Mouse (Mus musculus): ENCODE measurements around the gene Pdzrn3.

Pdzrn3 gene

DNA sequence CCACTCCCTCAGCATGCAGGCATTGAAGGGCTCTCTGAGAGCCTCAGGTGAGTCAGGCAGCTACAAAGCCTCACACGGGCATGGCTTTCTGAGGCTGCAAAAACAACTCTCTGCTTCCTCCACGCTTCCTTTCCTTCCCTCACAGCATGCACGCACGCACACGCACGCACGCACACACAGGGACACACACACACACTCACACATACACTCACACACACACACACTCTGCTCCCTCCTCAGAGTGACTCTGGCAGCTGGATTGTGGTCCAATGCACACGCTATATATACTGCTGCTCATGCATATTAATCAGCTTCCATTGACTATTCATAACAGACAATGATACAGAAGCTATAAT is 178.8 kb downstream of the Pdzrn3 start:
- DNase-seq (ENCODE audit: low read depth, low spot score) = no peak

DNA sequence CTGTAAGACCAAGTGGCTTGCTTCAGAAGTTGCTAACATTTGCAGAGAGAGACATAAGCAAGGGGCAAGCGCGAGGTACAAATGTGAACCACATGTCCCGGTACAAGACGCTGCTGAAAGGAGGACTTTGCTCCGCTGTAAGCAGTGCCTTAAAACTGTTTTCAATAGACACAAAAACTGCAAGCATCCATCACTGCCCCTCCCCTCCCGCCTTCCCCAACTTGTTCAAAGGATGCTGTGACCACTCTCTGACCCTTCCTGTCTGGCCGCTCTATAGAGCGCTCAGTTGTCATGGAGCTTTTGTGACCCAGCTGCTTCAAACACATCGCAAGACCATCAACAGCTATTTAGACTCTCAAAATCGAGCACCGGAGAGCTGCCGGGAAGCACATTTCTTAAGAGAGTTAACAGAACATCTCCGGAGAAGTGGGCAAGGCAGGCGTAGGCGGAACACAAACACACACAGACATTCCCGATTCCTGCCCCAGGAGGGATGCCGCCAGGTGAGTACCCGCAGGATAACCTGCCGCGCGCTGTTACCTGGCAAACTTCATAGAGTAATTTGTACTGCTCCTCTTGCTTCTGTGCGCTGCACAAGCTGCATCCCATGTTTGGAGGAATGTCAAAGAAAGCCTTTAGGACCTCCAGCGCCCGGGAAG is 179.3 kb downstream of the Pdzrn3 start:
- no peak for DNase-seq (ENCODE audit: low read depth, low spot score)

DNA sequence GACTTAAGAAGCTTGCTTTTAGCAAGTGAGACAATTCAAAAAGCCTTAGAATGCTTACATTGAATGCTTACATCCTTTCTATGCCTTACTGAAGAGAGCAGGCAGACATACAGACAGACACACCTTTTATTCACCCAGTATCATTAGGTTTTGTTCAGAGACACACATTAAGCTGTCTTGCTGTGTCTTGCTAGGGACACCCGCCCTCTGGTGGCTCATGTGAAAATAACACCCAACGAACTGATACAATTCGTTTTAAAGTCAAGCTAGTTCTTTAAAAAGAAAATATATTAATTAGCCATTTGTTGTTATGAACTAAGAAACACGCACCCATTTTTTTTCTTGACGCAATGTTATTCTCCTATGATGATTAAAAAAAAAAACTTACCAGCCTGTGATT is 180.1 kb downstream of the Pdzrn3 start:
- peak; percentile 39 for DNase-seq (ENCODE audit: low read depth, low spot score)

DNA sequence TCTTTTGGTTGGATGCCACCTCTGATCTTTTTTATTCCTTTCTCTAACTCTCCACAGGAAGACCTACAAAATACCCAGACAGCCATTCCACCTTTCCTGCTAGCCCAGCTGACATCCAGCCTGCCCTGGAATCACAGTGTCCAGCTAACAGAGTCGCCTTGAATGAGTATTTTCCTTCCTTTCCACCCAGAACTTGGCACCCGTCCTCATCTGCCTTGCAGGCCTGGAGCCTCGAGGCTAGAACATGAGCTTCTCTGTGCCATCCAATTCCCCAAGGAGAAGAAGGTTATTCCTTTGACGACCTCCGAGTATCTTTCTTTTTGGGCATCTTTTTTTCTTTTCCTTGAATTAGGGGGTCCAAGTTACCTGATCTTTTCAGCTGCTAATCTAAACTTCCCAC is 181.8 kb downstream of the Pdzrn3 start:
- no peak for DNase-seq (ENCODE audit: low read depth, low spot score)

DNA sequence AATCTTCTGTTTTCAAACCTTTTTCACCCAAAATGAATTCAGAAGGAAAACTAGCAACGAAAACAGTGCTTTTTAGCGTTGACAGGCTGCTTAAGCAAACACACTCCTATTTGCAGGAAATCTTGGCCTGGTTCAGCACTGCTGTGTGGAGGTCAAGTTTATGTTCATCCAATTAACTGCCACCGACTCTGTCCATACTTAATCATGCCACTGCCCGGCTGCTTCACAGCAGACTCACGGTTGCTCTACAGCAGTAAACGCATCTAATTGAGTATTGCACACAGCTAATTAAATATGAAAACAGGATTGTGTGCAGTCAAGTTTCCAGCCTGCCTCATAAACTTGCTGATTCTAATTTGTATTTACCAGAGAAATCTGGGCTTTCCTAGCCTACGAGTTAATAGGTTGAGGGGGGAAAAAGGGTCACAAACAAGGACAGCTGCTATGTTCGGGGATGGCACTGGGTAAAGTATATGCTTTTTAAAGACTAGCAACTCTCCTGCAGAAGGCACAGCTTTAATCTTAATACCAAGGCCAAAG is 183.2 kb downstream of the Pdzrn3 start:
- no peak for DNase-seq (ENCODE audit: low read depth, low spot score)

DNA sequence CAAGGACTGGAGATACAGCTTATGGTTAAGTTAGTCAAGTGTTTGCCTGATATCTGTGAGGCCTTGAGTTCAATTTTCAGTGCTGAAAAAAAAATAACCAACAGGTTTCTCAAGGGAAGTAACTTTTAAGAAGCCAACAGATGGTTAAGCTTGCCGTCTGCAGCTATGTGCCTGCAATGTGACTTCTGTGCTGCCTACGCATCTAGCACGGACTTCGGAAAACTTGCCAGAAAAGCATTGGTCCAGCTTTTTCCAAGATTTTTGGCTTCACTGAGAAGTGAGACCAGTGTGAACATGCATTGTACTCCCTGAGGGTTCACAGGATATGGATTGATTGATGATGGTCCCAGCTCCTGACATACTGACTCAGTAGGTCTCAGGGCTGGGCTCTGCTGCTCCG is 186.1 kb downstream of the Pdzrn3 start:
- no peak for DNase-seq (ENCODE audit: low read depth, low spot score)

DNA sequence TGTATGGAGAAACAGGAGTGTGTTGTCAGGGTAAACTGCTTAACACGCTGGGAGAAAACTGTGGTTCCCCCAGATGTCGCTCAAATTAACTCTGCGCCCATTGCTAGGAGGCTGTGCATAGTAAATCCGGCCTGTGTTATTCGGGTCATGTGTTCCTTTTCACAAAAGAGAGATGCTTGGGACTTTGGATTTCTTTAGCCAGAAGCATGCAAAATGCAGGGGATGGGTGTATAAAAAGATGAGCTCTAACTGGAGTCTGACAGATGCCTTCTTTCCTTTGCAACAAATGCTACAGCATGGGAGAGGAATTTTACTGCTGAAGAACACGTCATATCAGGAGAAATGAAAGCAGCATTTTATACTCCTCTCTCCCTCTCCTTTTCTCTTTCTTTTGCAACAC is 190.4 kb downstream of the Pdzrn3 start:
- DNase-seq (ENCODE audit: low read depth, low spot score) = no peak

DNA sequence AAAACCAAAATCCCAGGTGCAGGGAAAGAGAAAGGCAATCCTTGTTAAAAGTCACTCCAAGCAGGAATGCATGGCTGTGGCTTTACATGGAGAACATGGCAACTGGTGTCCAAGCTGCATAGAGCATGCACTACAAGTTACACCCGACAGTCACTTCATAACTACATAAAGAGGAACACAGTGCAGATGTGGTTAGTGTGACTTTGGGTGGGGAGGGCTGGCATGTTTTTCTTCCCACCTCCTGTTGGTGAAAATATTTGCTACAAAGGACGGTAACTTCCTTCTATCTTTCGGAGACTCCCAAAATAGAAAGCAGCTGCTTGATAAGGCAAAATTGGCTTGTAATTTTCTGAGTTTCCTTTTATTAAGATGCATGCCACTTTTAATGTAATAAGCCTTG is 190.8 kb downstream of the Pdzrn3 start:
- DNase-seq (ENCODE audit: low read depth, low spot score) = no peak

DNA sequence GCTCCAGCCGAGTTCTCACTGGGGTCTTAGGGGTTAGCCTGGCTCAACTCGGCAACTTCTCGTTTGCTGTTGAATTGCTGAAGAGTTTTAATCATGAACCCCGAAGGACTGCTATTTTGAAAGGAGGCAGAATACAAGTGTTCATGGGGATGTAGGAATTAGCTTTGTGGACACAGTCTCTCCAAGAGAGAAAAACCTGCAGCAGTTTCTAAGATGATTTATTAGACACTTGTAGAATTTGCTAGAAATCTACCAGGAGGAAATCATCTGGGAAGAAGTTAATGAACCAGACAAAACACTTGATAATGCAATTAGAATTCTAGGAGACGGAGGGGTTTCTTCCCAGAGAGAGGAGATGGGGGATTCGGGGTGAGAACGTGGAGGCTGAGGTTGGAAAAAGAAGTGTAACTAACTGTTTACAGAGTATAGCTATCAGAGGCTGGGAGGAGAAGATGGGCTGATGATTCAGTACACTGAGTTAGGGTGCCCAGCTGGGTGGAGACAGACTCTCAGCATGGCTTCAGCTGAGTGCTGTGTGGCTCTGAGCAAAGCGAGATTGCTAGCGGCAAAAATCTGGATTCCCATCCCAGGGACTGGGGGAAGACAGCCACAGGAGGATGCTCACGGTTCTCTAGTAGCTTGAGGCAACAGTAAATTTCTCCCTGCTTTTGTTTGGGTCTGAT is 193.5 kb downstream of the Pdzrn3 start:
- DNase-seq (ENCODE audit: low read depth, low spot score) = no peak

DNA sequence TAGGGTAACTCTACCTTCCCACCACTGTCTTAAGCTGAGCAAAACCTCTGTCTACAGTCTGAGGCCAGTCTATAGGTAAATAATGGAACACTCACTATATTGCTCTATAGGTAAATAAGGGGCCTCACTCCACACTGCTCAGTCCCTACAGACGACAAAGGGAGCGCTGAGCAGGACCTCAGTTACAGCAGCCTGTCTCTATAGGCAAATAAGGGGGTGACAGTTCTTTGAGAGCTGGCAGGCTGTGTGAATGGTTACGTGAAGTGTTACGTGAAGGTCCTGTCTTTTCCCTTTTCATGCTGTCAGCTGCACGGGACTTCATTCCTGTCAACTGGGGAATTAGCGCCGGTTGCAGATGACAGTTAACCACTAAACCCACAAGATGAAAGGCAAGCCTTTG is 207.0 kb downstream of the Pdzrn3 start:
- no peak for DNase-seq (ENCODE audit: low read depth, low spot score)

DNA sequence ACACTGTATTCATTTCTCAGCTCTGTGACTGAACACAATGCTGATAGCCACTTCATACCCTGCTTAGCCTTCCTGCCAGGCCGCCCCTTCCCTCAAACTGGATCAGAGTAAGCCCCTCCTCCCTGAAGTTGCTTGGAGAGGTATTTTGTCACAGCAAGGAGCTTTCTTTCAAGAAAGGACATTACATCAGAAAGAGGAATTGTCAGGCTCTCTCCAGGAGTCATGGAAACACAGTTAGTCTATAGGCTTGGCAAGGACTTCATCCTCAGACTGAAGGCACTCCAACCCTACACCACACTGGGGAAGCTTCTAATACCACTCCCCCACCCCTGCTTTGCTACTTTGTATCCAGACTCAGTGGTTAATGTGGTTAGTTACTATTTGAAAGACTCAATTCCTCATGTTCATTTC is 224.2 kb downstream of the Pdzrn3 start:
- no peak for DNase-seq (ENCODE audit: low read depth, low spot score)

DNA sequence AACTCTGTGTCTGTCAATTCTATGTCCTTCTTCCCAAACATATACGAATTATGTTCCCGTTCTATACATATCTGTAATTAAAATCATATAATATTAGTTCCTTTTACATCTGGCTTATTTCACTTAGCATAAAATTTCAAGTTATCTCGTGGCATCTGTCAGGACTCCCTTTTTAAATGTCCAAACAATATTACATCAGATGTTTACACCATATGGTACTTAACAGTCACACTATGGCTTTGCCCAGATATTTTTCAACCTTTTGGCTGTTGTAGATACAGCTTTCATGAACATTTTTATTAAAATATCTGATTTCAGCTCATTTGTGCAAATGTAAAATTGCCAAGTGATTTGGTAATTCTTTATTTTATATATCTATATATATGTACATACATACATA is 242.3 kb downstream of the Pdzrn3 start:
- no peak for DNase-seq (ENCODE audit: low read depth, low spot score)

DNA sequence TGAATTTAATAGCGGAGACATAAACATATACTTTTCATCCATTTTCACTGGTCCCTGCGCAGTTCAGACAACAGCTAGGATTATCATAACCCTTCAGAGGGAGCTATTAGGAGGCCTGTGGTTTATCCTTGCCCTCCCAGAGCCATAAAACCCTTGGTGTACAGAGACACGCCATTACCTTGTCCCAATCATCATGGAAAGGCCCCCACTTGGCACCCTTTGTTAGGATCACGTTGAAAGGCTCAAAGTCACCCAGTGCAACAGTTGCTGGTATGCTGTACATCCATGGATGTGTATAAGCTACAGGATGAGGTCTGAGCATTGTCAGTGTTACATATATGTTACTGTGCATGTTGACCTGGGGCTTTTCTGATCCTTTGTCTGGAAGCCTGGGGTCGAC is 252.3 kb downstream of the Pdzrn3 start:
- DNase-seq (ENCODE audit: low read depth, low spot score) = no peak

DNA sequence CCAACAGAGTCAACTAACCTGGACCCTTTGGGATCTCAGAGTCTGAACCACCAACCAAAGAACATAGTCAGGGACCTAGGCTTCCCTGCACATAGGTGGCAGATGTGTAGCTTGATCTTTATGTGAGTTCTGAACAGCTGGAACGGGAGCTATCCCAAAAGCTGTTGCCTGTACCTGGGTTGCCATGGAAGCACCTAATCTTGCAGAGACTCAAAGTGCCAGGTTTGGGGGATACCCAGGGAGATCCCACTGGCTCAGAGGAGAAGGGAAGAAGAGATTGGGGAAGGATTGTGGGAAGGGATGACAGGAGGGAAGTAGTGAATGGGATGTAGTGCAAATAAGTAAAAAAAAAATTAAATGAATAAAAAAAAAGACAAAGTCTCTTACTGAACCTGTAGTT is 268.7 kb downstream of the Pdzrn3 start:
- no peak for DNase-seq (ENCODE audit: low read depth, low spot score)

DNA sequence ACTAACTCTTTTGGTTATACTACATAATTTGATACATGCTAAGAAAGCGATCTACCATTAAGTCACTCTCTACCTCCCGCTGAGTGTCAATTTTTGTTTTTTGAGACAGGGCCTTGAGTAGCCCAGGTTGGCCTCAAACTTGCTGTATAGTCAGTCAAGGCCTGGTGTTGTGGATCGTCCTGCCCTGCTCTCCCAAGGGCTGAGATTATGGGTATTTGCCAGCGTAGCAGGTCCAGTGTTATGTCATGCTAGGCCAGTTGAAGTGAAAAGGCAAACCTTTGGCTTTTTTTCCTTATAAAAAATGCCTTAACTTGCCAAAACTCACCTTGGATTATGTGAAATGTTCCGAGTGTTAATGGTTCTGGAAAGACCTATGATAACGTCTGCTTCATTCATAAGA is 274.2 kb downstream of the Pdzrn3 start:
- DNase-seq (ENCODE audit: low read depth, low spot score) = no peak

DNA sequence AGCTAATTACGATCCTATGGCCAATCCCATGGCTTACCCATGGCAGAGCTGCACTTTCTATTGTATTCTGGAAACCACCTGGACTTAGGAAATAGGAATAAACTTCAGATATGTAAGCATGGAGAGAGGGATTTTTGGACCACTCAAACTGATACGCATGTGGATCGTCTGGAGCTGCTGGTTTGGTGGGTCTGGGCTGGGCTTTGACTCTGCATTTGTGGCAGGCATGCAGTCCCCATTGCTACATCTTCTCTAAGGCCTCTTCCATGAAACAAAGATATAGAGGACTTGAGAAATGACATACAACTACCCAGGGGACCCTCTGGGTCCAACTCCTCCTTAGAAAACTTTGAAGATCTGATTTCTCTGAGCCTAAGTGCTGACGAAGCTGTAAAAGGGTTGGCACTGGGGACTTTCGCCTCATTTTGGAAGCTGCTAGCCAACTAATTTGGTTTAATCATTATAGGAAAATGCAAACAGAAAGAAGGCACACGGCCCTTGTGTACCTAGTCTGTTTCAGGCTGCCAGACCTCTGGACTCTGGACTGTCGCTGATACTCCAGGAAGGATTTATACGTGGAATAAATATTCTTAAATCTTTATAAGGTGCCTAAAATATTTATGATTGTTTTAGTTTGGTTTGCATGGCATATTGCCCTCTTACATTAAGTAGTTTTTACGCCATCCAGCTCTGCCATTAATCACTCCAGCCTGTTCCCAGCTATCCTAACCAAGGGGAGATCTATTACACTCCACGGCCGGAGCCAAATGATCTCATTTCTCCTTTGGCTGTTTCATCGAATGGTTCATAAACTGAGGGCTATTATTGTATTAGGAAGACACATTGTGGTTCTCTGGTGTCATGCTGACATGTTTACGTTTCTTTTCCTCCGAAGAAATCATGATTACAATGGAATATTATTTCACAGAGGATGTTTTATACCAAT is 275.7 kb downstream of the Pdzrn3 start:
- DNase-seq (ENCODE audit: low read depth, low spot score) = no peak

Data from CD4-positive, CD25-positive, alpha-beta regulatory T cell, adult 2 months (primary cell).